Mouse (Mus musculus) cerebral cortex, adult 2 months (tissue): ENCODE measurements around the gene Ndufs2.

Source experiments
- WGBS: fragments of 180-500 bp; shearing (Covaris S2); methylation state at CpG from one replicate; pipeline ENCODE4 v1.1.7; 2018; 5-methylcytosine and 5-hydroxymethylcytosine counted together

Ndufs2 gene

DNA sequence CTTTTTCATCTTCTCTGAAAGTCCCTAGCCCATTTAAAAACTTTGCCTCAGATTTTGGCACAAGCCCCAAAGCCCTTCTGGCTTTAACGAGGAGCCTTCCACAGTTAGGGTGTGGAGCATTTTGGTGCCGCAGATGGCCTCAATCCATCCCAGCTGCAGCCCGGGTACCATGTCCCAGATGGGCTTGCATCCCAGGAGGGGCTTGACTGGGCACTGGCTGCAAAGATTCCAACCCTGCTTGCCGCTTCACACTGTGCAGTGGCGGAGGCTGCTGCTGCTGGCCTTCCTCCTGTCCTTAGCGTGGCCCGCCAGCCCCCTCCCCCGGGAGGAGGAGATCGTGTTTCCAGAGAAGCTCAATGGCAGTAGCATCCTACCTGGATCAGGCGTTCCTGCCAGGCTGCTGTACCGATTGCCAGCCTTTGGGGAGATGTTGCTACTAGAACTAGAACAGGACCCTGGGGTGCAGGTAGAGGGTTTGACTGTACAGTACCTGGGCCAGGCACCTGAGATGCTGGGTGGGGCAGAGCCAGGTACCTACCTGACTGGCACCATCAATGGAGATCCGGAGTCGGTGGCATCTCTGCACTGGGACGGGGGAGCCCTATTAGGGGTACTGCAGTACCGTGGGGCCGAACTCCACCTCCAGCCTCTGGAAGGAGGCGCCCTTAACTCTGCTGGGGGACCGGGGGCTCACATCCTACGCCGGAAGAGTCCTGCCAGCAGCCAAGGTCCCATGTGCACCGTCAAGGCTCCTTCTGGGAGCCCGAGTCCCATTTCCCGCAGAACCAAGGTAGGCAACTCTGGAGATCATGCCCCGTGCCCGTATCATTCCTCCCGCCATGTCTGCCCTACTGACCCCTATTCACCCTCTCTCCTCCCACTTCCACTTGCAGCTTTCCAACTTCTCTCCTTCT, at the start of gene Ndufs2:
Ndufs2 (minus strand) TSS at position 709 of the 914 bp plus-strand sequence.
- 21% methylated on average over 26 of the region's 26 CpGs for whole genome bisulfite sequencing

DNA sequence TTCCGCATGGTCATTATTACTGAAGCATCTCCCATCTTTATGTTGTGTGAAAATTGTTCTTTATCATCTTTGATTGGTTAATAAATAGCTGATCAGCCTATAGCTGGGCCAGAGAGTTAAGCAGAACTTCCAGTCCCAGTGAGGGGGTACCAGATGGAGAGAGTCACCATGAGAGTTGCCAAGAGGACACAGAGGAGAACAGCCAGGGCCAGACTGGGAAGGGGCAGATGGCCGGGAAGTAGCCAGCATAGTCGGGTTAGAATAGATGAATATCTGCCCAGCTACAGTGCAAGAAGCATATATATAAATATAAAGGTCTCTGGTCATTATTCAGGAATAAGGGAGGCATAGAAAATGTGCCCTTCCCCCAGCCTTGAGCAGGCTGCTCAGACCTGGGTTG, 47.0 kb upstream of the Ndufs2 start:
- WGBS, result 79% methylated on average over 3 of the region's 3 CpGs

DNA sequence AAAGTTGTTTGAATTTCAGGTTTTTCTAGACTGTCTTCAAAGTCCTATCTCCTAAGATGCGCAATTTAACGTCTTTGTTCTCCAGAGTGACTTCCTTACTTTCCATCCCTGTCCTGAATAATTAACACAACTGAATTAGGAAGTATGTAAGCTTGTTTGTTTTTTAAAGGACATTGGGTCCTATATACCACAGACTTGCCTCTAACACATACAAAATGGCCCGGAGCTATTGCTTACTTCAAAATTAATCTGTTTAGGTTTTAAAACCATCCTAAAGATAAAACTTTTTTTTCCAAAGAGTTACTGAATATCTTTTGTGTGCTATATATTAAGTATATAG, 43.8 kb upstream of the Ndufs2 start:
- WGBS, result 9% methylated on average over 3 of the region's 3 CpGs

DNA sequence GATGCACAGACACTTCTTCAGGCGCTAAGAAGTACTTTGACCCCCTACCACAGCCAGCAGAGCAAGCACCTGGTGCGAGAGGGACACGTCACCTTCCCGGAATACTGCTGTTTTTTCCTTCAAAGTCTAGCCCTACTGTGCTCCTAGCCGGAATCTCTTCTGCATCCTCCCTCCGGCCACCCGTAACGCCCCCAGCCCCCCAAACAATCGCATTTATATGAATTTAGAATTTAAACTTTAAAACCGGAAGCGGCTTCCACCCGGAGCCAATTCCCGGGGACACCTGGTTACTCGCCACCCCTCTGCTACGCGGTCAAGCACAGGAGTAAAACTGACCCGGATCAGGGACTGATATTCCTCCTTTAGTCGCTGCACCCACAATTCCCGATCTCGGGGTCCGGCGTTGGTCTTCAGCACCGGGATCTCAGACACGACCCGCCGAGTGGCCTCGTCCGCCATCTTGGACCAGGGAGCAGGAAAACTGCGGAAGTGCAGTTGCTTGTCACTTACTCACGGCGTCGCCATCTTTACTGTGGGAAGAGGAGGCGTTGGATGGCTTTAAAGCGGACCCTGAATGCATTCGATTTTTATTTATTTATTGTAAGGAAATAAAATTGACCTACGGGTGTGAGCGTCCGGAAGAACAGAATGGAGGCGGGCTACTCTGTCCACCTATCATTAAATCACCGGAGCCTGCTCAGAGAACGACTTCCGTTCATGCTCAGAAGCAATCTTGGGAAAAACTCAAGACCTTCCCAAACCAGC, 43.3 kb upstream of the Ndufs2 start, which contains the start of gene Ufc1:
Ufc1 (minus strand) TSS at position 727 of the 765 bp plus-strand sequence.
- WGBS, result under 1% methylated on average over 42 of the region's 42 CpGs

DNA sequence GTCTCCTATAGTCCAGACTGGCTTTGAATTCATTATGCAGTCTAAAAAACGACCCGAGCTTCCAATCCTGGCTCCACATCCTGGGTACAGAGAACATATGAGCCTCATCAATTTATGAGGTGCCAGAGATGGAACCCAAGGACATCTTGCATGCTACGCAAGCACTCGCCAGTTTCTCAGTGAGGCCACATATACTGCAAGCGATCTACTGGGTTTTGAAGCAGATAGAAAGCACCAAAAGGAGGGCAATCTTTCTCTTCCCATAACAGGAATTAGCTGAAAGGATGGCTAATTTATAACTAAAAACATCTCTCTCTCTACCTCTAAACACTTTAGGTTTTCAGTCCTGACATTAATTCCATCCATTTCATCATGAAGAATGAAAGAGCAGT, 42.7 kb upstream of the Ndufs2 start:
- 16% methylated on average over 5 of the region's 5 CpGs for WGBS

DNA sequence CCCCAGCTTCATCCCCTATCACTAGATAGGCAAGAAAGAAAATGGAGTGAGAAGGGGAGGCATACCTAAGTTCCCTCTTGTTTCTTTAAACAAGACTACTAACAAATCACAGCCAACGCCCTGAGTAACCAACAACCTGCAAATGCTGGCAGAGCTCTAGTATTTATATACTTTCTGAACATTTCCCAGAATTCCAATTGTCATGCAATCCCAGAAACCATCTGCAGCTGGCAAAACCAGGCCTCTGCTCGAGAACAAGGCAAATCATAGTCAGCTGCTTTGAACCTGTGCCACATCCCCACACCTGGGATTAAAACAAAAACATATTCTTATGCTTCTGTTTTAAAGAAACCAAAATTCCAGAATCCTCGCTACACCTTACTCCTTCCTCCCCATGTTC, 42.2 kb upstream of the Ndufs2 start:
- 52% methylated on average over 3 of the region's 3 CpGs for WGBS

DNA sequence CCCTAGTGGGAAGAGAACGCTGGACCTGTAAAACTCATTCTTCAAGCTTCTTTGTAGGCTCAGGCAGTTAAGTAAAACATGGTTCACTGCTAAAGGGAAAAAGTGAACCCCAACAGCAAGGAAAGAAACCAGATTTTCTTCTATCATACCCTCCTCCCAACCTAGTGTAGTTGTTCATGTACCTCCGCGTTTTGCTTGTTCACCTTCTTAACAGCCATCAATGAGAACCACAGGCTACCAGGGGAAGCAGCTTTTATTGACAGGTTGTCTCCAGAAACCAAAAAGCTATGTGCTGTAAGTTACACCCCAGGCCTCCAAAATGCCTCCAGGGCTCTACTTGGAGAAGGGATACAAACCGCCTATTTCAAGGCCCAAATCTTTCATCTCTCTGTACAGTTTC, 37.1 kb upstream of the Ndufs2 start:
- 62% methylated on average over 4 of the region's 4 CpGs for WGBS

DNA sequence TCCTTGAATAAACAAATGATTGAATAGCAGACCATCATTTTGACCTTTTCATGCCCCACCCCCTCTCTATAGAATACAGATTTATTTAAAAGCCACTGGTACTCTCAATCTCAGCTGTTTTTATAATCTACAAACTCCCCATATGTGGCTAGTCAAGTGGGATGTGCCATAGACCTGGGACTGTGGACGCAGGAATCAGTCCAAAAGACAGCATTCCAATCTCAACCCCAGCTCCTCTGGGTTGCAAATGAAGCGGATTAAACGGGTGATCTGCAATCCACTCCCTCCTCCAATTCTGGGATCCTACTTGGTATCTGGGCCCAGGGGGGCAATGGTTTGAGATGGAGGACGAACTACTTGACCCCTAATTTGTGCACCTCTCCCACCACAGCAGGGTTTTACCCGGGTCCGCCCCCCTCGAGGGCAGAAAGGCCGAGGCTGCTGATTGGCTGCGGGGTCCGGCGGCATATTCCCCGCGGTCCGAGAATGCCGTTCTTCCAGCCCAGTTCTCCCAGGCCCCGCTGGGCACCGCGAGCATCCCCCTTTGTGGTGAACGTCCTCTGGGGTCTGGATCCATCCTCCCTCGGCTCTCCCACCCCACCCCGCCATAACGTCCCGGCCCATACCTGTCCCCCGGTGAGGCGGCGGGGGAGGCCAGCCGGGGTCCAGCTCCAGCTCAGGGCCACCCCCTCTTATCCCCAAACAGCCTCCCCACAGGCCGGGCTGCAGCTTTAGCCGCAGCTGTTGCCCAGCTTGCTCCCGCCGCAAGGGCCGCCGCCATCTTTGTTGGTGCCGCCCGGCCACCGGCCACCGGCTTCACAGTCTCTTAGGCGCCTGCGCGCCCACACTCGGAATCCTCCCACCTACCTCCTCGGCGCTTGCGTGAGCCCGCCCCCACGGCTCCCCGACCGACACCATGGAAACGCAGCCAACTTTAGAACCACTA, 36.2 kb upstream of the Ndufs2 start, which contains the start of gene Usp21:
Usp21 (minus strand) TSS at position 856 of the 946 bp plus-strand sequence.
- under 1% methylated on average over 49 of the region's 49 CpGs for WGBS

DNA sequence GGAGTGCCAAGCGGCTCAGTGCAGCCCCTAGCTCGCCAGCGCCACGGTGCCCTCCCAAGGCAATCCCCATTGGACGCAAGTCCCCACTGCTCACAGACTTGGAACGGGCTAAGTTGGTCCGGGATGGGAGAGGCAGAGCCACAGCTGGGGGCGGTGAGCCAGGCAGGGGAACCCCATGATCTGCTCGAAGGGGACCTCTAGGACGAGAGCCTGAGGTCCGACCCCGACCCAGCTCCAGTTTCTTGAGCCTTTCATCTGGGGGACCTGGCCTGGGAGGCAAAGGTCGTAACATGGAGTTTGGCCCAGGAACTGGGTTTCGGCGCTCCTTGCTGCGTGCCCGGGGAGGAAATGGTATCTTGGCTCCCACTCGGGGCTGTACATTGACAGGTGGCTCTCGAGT, 35.3 kb upstream of the Ndufs2 start:
- WGBS, result 81% methylated on average over 19 of the region's 19 CpGs

DNA sequence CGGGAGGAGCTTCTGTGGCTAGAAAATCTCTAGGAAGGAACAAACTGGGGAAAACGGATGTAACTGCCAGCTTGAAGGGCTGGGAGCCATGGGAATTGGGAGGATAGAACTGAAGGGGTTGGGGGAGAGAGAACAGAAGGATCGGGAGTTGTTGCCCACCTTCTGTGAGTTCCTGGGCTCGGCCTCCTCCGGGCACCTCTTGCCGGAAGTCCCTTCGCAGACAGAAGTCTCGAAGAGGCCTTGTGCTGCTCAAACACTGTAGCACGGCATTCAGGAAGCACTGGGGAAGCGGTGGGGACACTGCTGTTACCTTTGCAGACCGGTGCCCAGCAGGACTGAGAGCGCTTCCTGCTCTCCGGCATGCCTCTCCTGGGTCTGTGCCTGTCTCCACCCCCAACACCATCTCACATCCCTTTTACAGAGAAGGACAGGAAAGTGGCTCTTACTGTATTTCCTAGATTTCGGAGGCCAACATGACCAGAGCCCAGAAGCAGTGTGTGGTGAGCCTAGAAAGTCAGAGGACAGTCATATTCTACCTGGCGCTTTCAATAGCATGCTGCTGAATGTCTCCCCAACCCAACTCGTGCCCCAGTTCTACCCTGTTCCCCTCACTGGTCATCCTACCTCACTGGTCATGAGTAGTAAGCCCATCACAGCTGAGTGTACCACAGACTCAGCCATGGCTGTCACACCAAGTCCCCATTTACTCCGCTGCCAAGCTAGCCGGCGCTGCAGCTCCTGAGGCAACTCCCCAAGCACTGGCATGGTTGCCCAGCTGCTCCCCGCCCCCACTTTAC, 34.1 kb upstream of the Ndufs2 start:
- 71% methylated on average over 20 of the region's 20 CpGs for WGBS

DNA sequence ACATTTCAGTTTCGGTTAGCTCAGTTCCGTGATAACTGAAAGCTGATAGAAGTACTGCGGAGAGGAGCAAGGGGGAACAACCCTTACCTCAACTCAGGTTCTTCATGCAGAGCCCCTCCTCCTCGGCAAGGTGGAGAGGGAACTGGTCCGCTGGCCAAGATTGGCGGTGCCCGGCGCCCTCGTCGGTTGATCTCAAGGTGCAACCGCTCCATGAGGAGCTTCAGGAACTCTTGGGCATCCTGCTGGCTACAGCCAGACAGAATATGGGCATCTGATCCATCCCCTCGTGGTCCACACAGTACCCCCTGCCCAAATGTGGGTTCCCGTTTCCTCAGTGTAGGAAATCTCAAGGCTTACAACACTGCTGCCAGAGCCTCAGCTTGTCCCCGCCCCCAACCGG, 33.3 kb upstream of the Ndufs2 start:
- 77% methylated on average over 15 of the region's 15 CpGs for WGBS

DNA sequence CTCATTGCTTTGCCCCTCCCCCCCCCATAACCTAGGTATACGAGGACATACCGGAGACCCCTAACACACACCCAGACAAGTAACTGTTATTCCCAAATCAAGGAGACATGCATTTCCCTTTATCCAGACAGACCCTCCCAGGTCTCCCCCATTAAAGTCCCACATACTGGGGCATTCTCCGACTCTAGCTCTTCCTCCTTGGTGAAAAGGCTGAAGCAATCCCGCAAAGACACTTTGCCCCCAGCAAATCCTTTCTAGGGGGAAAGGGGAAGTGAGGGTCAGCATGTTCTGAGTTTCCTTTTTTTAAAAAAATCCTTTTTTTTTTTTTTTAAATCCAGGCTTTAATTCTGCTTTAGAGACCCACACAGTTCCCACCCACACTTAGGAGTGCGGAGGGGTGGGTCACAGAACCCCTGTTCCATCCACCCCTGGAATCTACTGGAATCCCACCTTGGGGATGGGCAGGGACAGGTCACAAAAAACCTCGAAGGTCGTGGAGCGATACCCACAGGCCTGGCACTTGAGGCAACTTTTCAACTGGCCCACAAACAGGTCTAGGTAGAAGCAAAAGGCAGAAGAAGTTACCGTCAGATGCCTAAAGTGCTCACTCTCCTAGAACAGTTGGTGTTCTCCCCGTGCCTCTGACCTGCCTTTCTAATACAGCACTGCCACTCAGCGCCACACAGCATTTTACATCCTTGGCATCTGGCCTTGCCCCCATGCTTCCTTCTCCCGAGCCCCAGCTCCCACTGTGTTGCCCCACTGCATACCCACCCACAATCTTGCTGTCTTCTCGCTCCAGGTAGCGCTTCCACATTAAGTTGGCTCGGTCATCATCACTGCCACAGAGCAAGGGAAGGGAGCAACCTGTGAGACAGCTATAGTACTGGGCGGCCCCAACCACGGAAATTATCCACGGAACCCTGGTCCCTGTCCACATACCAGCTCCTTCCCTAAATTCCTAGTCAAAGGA, 32.3 kb upstream of the Ndufs2 start:
- 82% methylated on average over 18 of the region's 18 CpGs for WGBS

DNA sequence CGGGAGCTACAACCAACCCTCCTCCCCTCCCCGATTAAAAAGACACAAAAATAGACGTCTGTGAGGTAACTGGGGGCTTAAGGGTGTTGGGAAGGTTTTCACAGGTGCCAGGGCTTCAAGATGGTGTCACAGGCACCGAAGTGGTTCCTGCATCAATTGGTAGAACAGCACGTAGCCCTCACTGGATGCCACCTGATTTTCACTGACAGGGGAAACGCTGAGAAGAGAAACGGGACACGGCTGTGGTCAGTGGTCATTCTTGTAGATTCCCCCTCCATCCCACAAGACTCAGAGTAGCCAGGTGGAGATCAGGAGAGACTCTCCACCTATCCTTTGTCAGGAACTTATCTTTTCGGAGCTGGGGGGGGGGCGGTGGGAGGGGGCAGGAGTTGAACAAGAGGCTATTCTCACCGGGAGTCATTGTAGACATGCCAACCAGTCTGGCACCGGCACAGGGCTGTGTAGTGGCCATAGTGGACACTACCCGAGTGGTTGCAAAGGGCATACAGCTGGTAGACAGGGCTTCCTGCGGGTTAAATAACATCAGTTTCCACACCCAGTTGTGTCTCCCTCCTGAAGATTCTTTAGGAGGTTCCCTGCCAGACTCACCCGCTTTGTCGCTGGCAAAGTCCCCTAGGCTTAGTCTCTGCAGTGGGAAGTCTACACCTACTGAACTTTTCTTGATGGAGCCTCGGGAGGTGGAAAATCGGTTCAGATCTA, 31.1 kb upstream of the Ndufs2 start:
- 74% methylated on average over 18 of the region's 18 CpGs for WGBS

DNA sequence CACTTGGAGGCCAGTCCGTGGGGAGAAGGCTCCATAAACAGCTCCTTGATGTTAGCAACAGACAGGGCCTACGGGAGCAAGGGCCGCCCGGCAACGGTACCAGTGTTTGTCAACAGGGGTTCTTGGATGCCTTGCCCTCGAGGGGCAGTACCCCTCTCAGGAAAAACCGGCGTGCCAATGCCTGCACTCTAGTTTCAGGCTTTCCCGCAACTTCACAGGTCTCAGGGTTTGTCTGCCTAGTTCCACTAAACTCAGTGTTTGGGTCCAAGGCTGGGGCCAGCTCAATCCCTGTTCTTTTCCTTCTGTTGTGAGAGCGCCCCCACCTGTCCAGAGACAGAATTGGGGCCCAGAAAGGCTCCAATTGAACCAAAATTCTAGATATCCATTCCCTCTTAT, 30.3 kb upstream of the Ndufs2 start:
- WGBS, result under 1% methylated on average over 10 of the region's 10 CpGs

DNA sequence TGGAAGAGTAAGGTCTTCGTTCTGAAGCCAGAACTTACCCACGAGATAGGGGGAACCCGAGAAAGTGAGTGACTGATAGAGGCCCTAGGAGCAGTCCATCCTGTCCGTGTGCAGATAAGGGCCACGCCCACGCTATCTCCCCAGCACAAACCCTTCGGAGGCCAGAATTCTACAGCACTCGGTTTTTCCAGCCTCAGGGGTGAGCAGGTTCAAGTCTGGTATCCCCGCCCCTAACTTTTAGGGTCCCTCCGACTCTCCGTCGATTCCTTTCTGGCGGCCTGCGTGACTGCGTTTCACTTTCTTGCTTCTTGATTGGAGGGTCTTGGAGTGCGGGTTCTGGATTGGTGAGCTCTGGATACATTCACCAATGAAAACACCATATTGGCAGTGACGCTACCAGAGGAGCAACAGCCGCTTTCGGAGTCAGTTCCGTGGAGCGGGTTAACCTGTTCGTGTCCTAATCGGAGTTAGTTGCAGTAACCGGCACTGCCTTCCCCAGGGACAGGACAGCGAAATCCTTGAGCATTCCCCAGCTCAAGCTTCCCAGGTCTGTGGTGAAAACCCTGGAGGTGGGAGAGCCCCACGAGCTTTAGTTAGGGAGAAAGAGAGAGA, 29.8 kb upstream of the Ndufs2 start, which contains the start of gene Ppox:
Ppox (minus strand) TSS at position 271 of the 612 bp plus-strand sequence.
- 0% methylated on average over 26 of the region's 26 CpGs for WGBS

DNA sequence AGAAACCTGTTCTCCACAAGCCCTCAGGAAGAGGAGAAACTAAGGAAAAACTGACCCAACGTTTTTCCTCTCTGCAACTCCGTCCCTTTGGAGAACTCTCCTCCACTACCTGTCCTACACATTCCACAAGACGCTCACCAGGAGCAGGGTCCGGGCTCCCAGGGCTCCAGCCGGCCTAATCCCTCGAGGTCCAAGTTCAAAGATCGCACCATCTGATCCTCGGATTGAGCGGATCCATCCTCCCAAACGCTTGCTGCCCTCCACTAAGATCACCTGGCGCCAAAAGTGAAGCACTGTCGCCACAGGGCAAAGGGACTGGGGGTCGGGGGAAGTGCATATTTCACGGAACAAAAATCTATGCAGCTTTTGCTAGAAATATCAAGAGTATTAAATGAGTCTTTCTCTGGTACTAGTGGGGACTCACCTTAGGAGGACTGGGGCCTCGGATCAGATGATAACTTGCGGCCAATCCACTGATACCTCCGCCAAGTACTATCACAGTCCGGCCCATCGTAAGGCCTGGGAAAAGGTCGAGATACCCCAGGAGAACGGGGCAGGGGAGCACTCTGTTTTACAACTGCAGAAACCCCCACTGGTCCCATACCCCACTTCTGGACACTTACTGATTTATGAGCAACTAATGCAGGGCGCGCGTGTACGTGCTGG, 29.2 kb upstream of the Ndufs2 start:
- 2% methylated on average over 25 of the region's 25 CpGs for WGBS

DNA sequence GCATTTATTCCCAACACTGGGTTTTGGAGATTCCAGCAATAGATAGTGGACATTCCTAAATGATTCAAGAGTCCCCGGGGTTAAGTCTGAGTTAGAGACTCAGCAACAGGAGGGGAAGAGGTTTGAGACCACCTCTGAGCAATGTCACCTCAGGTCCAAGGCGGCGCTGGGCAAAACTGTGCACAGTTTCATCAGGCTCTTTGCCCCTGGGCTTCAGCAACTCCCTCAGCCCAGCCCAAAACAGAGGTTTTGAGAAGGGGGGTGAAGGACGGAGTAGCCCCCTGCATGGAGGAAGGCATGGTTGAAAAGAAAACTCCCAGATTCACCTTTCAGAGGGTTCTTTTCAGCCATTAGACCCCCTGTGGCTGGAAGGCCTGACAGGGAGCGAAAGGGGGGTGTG, 28.5 kb upstream of the Ndufs2 start:
- WGBS, result 57% methylated on average over 5 of the region's 5 CpGs
